Mouse (Mus musculus) kidney, adult 2 months (tissue): Measurements from ENCODE around the gene Krt26. TPM values are rescaled to one million over a fixed set of nuclear protein-coding genes. Genes with fewer than 3 reads are reported as not detected.
A peak's percentile ranks its signal among the peaks of the same experiment; 100 is the strongest.

Experiments used
- DNase-seq: peaks from one replicate; pipeline ENCODE4 v3.0.0; 2021
- H3K27ac ChIP-seq: fragments of 200-500 bp; 2 replicates; pipeline ENCODE4 v1.5.1; 2012; ENCODE audit warnings: low read depth, low read length, control low read depth, inconsistent platforms; ENCODE audit not compliant: insufficient read depth
- H3K27me3 ChIP-seq: fragments of 200-500 bp; replicated peaks from 2 replicates; pipeline ENCODE4 v1.6.1; 2012; ENCODE audit warnings: mild to moderate bottlenecking, moderate library complexity, low read length, inconsistent platforms; ENCODE audit not compliant: control insufficient read depth, insufficient read depth
- H3K36me3 ChIP-seq: fragments of 200-500 bp; 2 replicates; pipeline ENCODE4 v1.6.1; 2012; ENCODE audit warnings: mild to moderate bottlenecking, moderate library complexity, low read length, inconsistent platforms; ENCODE audit not compliant: control insufficient read depth, insufficient read depth
- H3K4me1 ChIP-seq: fragments of 200-500 bp; 2 replicates; pipeline ENCODE4 v1.6.1; 2011; ENCODE audit warnings: low read length; ENCODE audit not compliant: control insufficient read depth, insufficient read depth
- H3K4me3 ChIP-seq: fragments of 200-500 bp; 2 replicates; pipeline ENCODE4 v1.5.1; 2011; ENCODE audit warnings: mild to moderate bottlenecking, low read depth, low read length, control low read depth; ENCODE audit not compliant: insufficient read depth
- CTCF ChIP-seq: fragments of 200-500 bp; conservative IDR thresholded peaks from 2 replicates; pipeline ENCODE4 v1.5.1; 2011; ENCODE audit warnings: low read depth, mild to moderate bottlenecking, control low read depth, low read length, moderate library complexity, mixed read lengths; ENCODE audit not compliant: insufficient read depth, insufficient read length
- POLR2A ChIP-seq: fragments of 200-500 bp; IDR thresholded peaks from one replicate; pipeline ENCODE4 v1.6.1; 2011; ENCODE audit warnings: low read depth, low read length, control low read depth
- WGBS: fragments of 180-500 bp; shearing (Covaris S2); methylation state at CpG from one replicate; pipeline ENCODE4 v1.1.7; 2018; 5-methylcytosine and 5-hydroxymethylcytosine counted together
- polyA plus RNA-seq: library from polyadenylated mRNA; depleted of rRNA; stranded (reverse); fragments of >200 nt; gene quantifications from 2 replicates; pipeline ENCODE4 v1.2.3, GENCODE M21; 2012

Gene Krt26
- polyA plus RNA-seq, 1 experiment = not detected

GRCm38 (mm10) chr11:99321094-99321493 lies 16.7 kb downstream of the Krt26 start:
- Histone ChIP-seq H3K27me3 (no peaks in the 10 kb centered on the region), H3K4me1 (no peaks in the 10 kb centered on the region), H3K27ac (no peak overlapping the region), H3K36me3 (no peaks in the 10 kb centered on the region), H3K4me3 (no peak overlapping the region)
- TF ChIP-seq CTCF (no peak), POLR2A (no peak)
- WGBS = 83% methylated on average over 14 of the region's 14 CpGs
- no peak for DNase-seq

GRCm38 (mm10) chr11:99319127-99319526 lies 18.6 kb downstream of the Krt26 start:
- TF ChIP-seq POLR2A (no peak), CTCF (no peak)
- Histone ChIP-seq H3K4me1 (0 out of 2 replicates have a peak, but pooled peaks cover 2% of the 10 kb centered on the region), H3K36me3 (no peaks in the 10 kb centered on the region), H3K27me3 (no peaks in the 10 kb centered on the region), H3K4me3 (no peak overlapping the region), H3K27ac (no peak overlapping the region)
- no peak for DNase-seq
- WGBS = 53% methylated on average over 9 of the region's 9 CpGs

GRCm38 (mm10) chr11:99316543-99316942 lies 21.2 kb downstream of the Krt26 start:
- H3K4me1 ChIP-seq = peaks cover 2% of the 10 kb centered on the region; the same call in 1 of the 2 replicates
- no peak for TF ChIP-seq POLR2A
- no peak for TF ChIP-seq CTCF
- 49% methylated on average over 8 of the region's 8 CpGs for WGBS
- no peaks in the 10 kb centered on the region for H3K27me3 ChIP-seq
- no peaks in the 10 kb centered on the region for H3K36me3 ChIP-seq
- no peak overlapping the region for H3K4me3 ChIP-seq
- no peak for DNase-seq
- H3K27ac ChIP-seq = no peak overlapping the region

- peaks cover 2% of the 10 kb centered on the region; the same call in 1 of the 2 replicates for H3K4me1 ChIP-seq
- no peak for TF ChIP-seq POLR2A
- no peak for TF ChIP-seq CTCF
- no peak overlapping the region for H3K27ac ChIP-seq
- DNase-seq = no peak
- no peak overlapping the region for H3K4me3 ChIP-seq
- 88% methylated on average over 2 of the region's 2 CpGs for WGBS
- no peaks in the 10 kb centered on the region for H3K36me3 ChIP-seq
- H3K27me3 ChIP-seq = no peaks in the 10 kb centered on the region
These were observed 23.2 kb downstream of the Krt26 start for GRCm38 (mm10) chr11:99314594-99314993.

- peaks cover 2% of the 10 kb centered on the region; the same call in 1 of the 2 replicates for H3K4me1 ChIP-seq
- WGBS = 90% methylated on average over 1 of the region's 1 CpGs
- no peaks in the 10 kb centered on the region for H3K27me3 ChIP-seq
- H3K36me3 ChIP-seq = no peaks in the 10 kb centered on the region
- H3K27ac ChIP-seq = no peak overlapping the region
- H3K4me3 ChIP-seq = no peak overlapping the region
- DNase-seq = peak; percentile 14
- no peak; the same call in 1 of the 2 replicates for TF ChIP-seq CTCF
- no peak for TF ChIP-seq POLR2A
These were observed 26.9 kb downstream of the Krt26 start for GRCm38 (mm10) chr11:99310882-99311281.

GRCm38 (mm10) chr11:99307579-99307978 lies 30.2 kb downstream of the Krt26 start:
- Histone ChIP-seq H3K4me3 (no peak overlapping the region), H3K36me3 (no peaks in the 10 kb centered on the region), H3K4me1 (no peaks in the 10 kb centered on the region; the same call in 1 of the 2 replicates), H3K27ac (no peak overlapping the region), H3K27me3 (no peaks in the 10 kb centered on the region)
- peak; percentile 75 for TF ChIP-seq CTCF
- TF ChIP-seq POLR2A = no peak
- DNase-seq = peak; percentile 64
- 24% methylated on average over 2 of the region's 2 CpGs for WGBS

GRCm38 (mm10) chr11:99295039-99295438 lies 42.7 kb downstream of the Krt26 start:
- TF ChIP-seq POLR2A (no peak), CTCF (0 out of 2 replicates have a peak, but pooled peaks have one; percentile 13)
- no peak for DNase-seq
- H3K27ac ChIP-seq = no peak overlapping the region
- no peaks in the 10 kb centered on the region for H3K4me1 ChIP-seq
- no peak overlapping the region for H3K4me3 ChIP-seq
- no peaks in the 10 kb centered on the region; the same call in 1 of the 2 replicates for H3K27me3 ChIP-seq
- H3K36me3 ChIP-seq = no peaks in the 10 kb centered on the region
- WGBS = 23% methylated on average over 5 of the region's 5 CpGs

GRCm38 (mm10) chr11:99292846-99293245 lies 44.9 kb downstream of the Krt26 start:
- WGBS = 57% methylated on average over 5 of the region's 5 CpGs

More at GRCm38 (mm10) chr11:99292846-99293245, 44.9 kb downstream of the Krt26 start:
- TF ChIP-seq CTCF (peak; percentile 66), POLR2A (no peak)
- Histone ChIP-seq H3K4me3 (no peak overlapping the region), H3K4me1 (no peaks in the 10 kb centered on the region), H3K27ac (no peak overlapping the region), H3K36me3 (no peaks in the 10 kb centered on the region), H3K27me3 (no peaks in the 10 kb centered on the region)
- DNase-seq = peak; percentile 48
